Mouse (Mus musculus): Measurements from ENCODE around the gene 2310034G01Rik.

Gene 2310034G01Rik

DNA sequence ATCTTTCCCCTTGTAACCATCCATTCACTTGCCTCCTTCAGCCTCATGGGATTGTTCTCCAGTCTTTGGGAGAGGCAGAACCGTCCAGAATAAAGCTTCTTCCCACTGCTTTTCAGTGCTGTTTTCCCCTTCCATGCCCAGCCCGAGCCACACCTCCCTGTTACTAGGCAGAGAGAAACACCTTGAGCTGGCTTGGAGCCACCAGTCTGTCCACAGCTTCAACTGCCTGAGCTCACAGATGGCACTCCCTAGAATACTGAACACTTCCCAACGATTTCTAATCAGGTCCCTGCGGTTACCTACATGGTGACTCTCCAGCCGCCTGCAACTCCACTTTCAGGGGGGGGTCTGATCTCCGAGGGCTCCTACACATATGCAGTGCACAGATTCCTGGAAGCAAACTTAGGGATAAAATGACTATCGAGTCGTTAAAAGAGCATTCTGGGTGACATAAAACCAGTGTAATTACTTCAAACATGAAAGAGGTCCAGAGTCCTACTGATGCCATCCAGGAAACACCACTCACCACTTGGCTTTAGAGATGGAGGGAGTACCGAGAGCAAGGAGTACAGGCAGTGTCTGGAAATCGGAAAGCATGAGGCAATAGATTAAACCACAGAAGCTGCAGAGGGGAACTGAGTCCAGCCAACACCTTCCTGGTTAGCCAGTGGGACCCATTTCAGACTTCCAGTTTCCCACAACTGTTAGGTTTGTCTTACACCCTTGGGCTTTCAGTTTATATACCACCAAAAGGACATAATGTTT lies at the start of gene 2310034G01Rik:
Gene 2310034G01Rik (minus strand): TSS at position 135 of the 765 bp plus-strand sequence.
- in situ Hi-C loops (cut with MboI; ENCODE audit: unreplicated experiment in 2 of 2): no loop called here

DNA sequence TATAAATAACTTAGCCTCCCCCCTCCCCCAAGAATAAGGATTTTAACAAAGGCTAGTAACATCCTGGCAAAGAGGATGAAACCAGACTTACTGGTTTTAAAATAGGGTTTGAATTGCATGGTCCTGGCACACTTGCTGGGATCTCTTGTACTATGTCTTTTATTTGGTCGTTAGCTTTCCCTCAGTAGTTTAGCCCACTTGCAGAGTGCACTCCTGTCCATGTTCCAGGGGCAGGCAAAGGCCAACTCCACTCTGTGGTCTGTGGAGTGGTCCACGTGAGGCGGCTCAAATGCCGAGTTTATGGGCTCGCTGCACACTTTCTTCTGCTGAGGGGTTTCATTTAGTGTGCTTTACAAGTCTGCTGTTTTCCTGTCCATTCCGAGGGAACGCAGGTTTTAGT lies 49.8 kb upstream of the 2310034G01Rik start:
- in situ Hi-C loops (cut with MboI; ENCODE audit: unreplicated experiment in 2 of 2): loop anchor here (5.0 kb wide), 2 partner anchors 37 to 47 kb away; no protein-coding TSS in a partner anchor

DNA sequence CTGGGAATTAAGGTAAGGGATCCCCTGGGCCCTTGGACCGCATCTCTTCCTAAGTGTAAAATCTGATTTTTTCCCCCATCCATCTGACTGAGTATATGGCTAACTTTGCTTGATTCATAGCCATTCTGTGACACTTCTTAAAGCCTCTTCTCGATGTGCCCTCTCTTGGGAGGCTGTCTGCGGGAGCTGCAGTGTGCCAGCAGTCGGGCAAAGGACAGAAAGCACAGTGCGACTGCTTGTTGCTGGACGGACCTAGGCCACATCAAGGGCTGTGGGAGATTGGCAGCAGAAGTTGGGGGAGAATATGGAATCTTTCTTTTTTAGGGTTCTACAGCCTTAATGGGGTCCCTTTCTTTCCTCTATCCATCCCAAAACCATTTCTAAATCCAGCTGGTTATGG lies 49.3 kb upstream of the 2310034G01Rik start:
- in situ Hi-C loops (cut with MboI; ENCODE audit: unreplicated experiment in 2 of 2): loop anchor here in 1 of 2 experiments (5.0 kb wide), 1 partner anchor 48 kb away; no protein-coding TSS in a partner anchor

DNA sequence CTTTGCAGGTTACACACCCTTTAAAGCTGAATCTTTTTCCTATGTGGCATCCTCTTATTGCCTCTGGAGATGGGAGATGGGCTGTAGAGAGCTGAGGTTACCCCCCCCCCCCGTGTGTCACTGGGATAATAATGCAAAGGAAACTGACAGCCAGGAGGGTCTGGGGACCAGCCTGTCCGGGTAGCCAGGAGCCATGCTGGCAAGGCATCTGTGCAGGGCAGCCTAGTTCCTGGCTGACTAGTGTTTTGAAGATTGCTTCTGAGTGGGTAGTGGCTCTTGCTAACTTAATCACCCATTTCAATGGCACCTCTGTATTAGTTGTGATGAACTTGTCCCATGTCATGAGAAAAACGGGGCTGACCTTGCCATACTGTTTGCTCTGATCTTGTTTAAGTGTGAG lies 48.3 kb upstream of the 2310034G01Rik start:
- in situ Hi-C loops (cut with MboI; ENCODE audit: unreplicated experiment in 2 of 2): loop anchor here in 1 of 2 experiments (5.0 kb wide), 1 partner anchor 49 kb away; no protein-coding TSS in a partner anchor

DNA sequence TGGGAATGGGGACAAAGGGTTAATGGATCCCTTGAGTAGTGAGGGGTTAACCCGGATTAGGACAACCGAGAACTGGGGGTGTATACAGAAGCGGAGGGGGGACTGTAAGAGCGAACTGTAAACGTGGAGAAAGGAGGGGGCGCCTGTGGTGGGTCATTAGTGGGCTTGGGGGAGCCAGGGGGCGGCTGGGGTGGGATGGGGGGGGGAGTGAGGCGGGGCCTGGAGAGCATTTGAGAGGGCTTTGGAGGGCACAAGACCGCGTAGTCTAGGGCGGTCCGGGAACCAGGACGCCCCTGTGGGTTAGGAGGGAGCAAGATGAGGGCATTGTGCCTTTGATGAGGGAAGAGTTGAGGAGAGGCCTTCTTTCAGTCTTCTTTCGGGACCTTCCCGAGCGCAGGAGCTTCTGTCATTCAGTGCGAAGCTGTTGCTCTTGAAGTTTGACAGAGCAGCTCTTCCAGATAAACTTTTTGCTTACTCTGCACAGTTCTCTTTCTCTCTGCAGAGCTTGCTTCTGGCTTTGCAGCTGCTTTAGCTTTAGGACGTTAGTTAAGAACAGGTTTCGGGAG lies 47.4 kb upstream of the 2310034G01Rik start:
- in situ Hi-C loops (cut with MboI; ENCODE audit: unreplicated experiment in 2 of 2): loop anchor here in 1 of 2 experiments (5.0 kb wide), 1 partner anchor 50 kb away; no protein-coding TSS in a partner anchor

DNA sequence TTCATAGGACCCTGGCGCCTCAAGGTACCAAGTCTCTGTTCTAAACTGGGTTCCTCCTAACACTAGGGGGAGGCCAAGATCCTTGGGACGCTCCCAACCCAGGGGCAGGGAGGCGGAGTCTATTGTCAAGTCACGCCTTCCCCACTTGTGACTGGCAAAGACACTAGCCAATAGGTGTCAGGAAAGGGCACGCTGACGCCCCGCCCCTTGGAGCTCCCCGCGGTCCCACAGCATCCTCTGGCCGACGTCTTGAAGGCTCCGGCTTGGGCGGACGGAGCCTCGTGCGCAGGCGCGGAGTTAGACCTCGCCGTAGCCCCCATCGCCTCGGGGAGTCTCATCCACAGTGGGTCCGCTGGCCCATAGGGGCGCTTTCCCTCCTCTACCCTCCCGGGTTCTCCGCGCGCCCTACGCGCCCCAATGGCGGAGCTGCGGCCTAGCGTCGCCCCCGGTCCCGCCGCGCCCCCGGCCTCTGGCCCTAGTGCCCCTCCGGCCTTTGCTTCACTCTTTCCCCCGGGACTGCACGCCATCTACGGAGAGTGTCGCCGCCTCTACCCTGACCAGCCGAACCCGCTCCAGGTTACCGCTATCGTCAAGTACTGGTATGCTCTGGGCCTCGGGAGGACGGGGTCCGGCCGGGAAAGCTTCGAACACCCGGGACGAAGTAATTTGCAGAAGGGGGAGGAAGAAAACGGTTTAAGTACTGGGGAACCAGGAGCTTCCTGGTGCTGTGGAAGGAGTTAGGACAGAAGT lies 46.8 kb upstream of the 2310034G01Rik start, which contains the start of gene Sufu:
Gene Sufu (plus strand): TSS at position 211 of the 750 bp plus-strand sequence.
- in situ Hi-C loops (cut with MboI; ENCODE audit: unreplicated experiment in 2 of 2): loop anchor here in 1 of 2 experiments (5.0 kb wide), 1 partner anchor 50 kb away; no protein-coding TSS in a partner anchor

DNA sequence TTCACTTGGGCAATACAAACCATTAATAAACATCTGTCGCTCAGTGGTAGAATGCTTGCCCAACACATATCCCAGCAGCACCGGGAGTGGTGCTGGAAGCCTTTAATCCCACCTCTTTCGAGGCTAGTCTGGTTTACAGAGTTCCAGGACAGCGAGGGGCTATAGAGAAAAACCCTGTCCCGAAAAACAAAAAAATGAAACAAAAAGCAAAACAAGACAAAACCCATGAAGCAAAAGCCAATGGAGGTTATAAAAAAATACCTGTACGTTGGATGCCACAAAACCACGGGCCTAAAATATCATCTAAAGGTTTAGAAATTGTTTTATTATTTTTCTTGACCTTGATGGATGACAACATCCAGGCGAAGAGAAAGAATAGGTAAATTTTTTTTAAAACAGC lies 46.0 kb upstream of the 2310034G01Rik start:
- in situ Hi-C loops (cut with MboI; ENCODE audit: unreplicated experiment in 2 of 2): loop anchor here in 1 of 2 experiments (5.0 kb wide), 1 partner anchor 51 kb away; no protein-coding TSS in a partner anchor

DNA sequence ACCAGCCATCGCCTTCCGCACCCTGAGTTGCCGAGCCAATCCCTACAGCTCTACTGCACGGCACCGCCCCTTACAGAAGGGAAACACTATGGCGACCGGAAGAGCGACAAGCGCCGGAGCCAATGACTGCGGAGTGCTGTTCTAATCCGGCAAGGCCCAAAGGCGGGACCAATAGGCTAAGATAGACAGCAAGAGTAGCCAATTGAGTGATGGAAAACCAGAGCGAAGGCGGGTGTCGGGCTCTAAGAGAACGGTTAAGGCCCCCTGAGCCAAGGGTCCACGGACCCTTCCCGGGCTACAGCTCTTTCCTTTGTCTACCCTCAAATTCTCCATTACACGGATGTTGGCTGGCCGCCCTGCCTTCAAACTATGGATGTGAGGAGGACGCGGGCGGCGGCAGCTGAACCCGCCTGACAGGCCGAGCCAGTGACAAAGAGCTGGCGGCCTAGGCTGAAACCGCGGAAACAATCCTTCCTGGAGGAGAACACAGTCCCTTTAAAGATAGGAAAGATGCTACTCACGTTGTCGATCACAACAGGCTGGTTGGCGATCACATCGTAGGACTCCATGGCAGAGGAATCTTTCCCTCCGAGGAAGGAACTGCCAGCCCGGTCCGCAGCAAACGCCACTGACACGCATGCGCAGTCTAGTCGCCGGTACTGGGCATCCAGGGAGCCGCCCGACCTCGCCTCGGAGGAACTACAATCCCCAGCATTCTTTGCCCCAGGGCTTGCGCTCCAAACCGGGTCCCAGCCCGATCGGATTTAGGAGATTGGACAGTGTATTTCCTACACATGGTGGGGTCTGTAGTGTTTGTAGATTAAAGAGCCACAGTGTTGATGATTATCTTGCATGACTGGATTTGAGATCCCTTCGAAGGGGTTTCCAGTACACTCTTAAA lies 45.3 kb upstream of the 2310034G01Rik start, which contains the start of gene Actr1a:
Gene Actr1a (minus strand): TSS at position 640 of the 901 bp plus-strand sequence.
- in situ Hi-C loops (cut with MboI; ENCODE audit: unreplicated experiment in 2 of 2): loop anchor here in 1 of 2 experiments (5.0 kb wide), 1 partner anchor 52 kb away; no protein-coding TSS in a partner anchor

DNA sequence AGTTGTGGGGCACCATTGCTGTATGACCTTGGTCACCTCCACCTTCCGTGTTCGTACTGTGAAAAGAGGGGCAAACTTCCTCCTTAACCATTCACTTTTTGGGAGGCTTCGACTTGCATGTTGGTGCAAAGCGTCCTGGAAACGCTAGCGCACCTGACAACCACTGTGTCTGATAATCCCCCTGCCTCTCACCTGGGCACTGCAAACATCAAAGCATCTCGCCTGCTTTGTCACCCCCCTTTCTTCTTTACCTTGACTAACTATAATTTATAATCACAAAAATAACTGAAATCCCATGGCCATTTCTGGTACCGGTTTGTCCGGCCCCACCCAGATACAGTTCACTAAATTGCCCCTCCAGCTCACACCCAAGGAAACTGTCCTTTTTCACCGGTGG lies 44.6 kb upstream of the 2310034G01Rik start:
- in situ Hi-C loops (cut with MboI; ENCODE audit: unreplicated experiment in 2 of 2): loop anchor here in 1 of 2 experiments (5.0 kb wide), 1 partner anchor 53 kb away; no protein-coding TSS in a partner anchor

DNA sequence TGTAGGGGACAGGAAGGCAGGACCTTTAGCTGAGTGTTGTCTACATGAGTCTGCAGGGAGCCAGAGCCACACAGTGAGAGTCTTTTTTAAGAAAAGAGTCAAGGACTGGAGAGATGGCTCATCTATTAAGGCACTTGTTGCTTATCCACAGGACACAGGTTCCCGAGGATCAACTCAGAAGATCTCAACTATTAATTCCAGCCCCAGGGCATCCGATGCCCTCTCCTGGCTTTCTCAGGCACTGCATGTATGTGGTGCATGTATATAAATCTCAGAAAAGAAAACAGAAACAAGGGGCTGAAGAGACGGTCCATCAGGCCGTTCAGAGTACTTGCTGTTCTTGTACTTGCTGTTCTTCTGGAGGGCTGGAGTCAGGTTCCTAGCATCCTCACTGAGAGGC lies 41.9 kb upstream of the 2310034G01Rik start:
- in situ Hi-C loops (cut with MboI; ENCODE audit: unreplicated experiment in 2 of 2): no loop called here

DNA sequence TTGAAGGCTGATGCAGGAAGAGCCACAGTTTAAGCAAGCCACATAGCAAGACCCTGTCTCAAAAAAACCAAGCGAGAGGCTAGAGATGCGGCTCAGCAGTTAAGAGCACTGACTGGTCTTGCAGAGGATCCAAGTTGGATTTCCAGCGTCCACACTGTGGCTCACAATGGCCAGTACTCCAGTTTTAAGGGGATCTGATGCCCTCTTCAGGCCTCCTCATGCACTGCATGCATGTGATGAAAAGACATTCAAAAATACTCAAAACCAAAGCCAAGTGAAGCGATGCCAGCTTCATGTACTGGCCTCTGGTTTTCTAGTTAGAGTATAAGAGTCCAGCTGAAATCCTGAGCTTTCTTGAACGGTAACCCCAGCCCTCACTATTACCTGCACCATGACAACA lies 39.8 kb upstream of the 2310034G01Rik start:
- in situ Hi-C loops (cut with MboI; ENCODE audit: unreplicated experiment in 2 of 2): no loop called here

DNA sequence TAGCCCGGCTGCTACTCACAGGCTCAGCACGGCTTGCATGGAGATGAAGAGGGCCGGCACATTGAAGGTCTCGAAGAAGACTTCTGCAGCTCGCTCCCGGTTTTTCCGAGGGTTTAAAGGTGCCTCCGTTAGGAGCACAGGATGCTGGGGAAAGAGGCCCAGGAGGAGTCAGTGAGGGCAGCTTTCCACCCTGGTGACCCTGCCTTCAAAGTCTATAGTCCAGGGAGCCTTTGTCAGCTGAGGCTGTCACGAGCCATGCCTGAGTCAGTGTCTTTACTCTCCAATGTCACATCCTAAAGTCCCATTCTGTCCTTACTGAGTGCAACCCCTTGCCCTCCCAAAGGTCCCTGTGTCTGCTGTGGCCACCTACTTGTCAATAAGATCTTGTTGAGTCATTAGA lies 32.2 kb upstream of the 2310034G01Rik start:
- in situ Hi-C loops (cut with MboI; ENCODE audit: unreplicated experiment in 2 of 2): no loop called here

DNA sequence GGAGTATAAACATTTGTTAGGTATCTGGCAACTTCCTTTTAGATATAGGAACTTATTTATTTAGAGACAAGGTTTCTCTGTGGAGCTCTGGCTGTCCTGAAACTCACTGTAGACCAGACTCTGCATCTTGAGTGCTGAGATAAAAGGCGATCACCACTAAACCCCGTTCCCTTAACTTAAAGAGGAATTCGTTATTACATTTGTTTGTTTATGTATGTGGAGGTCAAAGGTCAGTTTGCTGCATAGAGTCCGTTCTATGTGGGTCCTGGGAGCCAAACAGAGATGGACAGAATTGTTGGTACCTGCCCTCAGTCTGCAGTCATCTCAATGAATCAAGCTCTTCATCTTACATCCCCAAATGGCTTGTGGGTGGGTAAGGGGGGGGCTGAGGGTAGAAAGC lies 25.8 kb upstream of the 2310034G01Rik start:
- in situ Hi-C loops (cut with MboI; ENCODE audit: unreplicated experiment in 2 of 2): no loop called here

DNA sequence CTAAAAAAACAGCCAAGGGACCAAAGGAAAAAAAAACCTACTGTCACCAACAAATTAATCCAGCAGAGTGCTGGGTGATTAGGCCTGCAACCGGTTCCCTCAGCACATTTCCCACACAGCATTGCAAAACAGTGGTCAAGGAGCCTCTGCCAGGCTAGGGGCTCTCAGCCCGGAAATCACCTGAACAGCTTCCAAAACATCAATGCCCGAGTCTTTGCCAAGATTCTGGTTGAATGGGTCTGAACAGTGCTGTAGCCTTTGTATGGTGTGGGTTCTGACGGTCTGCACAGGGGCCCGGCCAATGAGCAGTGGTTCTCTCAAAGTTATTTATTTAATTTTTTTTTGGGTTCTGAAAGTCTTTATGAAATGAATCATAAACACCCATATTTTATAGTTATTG lies 25.4 kb upstream of the 2310034G01Rik start:
- in situ Hi-C loops (cut with MboI; ENCODE audit: unreplicated experiment in 2 of 2): no loop called here

DNA sequence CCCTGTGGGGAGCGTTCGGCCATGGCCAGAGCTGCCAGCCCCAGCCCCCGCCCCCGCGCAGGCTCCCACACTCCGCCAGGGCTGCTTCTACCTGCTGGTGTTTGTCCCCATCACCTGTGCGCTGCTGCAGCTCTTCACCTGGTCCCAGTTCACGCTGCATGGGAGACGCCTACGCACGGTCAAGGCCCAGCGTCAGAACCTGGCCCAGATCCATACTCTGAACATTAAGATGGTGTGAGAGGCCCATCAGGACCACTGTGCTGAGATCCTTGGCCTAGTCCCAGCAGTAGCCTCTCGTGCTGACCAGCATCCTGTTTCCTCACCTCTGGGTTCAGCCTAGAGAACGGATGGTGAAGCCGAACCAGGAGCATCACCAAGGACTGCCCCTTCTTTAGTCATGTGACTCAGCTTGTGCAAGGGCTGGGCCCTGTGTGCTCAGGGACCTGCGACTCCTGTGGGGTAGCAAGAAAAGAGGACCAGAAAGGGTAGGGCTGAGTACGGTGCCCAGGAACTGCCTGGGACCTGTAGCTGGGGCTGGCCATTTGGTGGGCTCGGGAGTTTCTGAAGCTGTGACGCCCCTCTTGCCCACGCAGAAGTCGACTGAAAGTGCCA lies 24.5 kb upstream of the 2310034G01Rik start:
- in situ Hi-C loops (cut with MboI; ENCODE audit: unreplicated experiment in 2 of 2): no loop called here

DNA sequence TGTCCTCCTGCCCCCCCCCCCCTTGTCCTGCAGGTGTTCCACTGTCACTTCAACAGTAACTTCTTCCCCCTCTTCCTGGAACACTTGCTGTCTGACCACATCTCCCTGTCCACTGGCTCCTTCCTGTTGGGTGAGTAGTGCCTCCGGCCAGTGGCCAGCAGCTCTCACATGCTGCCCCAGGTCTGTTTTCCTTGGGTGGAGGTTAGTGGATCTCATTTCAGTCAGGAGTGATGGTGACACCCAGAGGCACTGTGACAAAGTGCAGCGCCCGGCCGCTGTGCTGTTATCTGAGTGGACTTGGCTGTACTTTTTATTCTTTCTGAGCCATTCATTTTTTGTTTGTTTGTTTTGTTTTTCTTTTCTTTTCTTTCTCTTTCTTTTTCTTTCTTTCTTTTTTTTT lies 19.1 kb upstream of the 2310034G01Rik start:
- in situ Hi-C loops (cut with MboI; ENCODE audit: unreplicated experiment in 2 of 2): no loop called here

DNA sequence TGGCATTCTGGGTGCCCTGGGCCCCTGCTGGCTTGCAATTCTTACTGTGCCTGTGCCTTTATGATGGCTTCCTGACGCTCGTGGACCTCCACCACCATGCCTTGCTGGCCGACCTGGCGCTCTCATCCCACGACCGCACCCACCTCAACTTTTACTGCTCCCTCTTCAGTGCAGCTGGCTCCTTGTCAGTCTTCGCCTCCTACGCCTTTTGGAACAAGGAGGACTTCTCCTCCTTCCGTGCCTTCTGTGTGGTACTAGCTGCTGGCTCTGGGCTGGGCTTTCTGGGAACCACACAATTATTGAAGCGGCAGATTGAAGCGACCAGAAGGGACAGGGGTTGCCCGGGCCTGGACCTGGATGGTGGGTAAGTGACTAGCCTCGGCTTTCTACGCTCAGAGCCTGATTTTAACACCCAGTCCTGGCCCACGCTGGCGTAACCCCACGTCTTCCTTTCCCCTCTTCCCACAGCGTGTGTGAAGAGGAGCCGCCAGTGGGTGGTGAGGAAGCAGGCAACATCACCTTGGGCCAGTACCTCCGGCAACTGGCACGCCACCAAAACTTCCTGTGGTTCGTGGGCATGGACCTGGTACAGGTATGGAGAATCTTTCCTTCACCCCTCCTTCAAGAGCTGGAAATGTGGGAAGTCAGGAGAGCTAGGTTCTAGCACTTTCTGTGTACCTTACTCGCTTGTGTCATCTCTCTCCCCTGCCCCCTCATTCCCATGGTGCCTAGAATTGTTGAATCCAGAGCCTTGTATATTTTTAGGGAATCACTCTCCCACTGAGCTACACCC lies 17.9 kb upstream of the 2310034G01Rik start:
- in situ Hi-C loops (cut with MboI; ENCODE audit: unreplicated experiment in 2 of 2): no loop called here

DNA sequence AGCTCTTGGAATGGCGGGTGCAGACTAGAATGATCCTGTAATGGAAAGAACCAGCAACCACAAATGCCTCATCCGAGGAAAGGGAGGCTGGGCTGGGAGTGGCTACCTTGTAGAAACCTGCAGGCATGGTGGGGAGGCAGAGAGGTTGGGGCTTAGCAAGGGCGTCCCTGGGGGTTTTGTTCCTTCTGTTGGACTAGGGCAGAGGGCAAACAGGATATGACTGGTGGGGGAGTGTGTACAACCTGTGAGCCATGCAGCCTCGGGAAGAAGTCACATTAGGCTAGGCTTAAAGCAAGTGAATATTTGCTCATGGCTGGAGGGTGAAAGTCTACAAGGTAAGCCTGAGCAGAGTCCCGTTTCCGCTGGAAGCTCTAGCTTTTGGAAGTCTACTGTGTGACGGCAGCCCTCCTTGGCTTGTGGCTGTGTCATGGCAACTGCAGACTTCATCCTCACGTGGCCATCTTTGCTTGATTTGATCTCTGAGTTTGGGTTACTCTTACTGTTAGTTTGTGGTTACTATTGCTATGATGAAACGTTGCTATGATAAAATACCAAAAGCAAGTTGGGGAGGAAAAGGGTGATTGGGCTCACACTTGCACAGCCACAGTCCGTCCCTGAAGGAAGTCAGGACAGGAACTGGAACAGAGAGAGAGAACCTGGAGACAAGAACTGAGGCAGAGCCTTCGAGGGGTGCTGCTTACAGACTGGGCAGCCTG lies 13.3 kb upstream of the 2310034G01Rik start:
- in situ Hi-C loops (cut with MboI; ENCODE audit: unreplicated experiment in 2 of 2): no loop called here

All from v-Abl transformed pro-B cells (cell line).